Mouse (Mus musculus): ENCODE data around the gene Aldh9a1.

Aldh9a1 gene

GRCm38 (mm10) chr1:167350597-167351415, 1.0 kb downstream of the Aldh9a1 start:
- DNase-seq (ENCODE audit: low spot score) = no peak

DNA sequence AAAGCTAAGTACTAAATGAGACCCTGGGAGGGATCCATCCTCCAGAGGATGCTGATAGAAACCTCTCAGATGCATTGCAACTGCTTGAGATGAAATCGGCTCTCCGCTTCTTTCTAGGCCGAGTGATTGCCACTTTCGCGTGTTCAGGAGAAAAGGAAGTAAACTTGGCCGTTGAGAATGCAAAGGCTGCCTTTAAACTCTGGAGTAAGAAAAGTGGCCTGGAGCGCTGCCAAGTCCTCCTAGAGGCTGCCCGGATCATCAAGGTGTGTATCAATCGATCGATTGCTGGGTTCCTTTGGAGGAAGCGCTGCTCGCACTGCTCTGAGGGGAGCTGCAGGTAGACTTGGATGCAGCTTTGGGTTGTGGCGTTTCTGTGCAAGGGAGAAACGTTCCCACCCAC, 2.6 kb downstream of the Aldh9a1 start:
- peak; percentile 57 for DNase-seq (ENCODE audit: low spot score)

DNA sequence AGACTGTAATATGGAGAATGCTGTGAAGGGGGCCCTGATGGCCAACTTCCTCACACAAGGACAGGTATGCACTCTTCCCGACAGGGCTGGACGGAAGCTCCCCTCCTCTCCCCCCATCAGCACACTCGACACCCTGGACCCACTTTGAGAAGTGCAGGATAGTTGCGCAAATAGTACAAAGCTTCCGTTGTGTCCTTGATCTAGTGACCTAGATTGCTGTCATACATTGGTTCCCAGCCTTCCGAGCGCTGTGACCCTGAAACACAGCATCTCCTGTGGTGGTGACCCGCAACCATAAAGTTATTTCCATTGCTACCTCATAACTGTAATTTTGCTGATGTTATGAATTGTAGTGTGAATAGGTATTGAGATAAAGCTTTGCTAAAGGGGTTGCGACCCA, 7.6 kb downstream of the Aldh9a1 start:
- DNase-seq (ENCODE audit: low spot score) = no peak

DNA sequence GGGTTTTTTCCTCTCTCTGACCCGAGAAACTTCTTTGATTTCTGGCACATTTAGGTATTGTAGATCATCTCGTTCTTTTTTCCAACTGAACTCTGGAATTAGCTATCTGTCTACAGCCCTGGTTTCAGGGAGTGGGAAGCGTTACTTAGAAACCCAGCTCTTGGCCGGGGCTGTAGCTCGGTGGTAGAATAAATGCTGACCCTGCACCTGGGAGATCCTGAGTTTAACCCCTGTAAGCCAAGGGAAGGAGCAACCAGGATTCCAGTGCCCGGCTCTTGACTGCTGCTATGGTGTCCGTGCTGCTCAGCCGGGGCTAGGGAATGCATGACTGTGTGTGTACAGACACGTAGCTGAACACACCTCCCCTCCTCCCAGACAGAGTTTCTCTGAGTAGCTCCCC, 8.9 kb downstream of the Aldh9a1 start:
- no peak for DNase-seq (ENCODE audit: low spot score)

DNA sequence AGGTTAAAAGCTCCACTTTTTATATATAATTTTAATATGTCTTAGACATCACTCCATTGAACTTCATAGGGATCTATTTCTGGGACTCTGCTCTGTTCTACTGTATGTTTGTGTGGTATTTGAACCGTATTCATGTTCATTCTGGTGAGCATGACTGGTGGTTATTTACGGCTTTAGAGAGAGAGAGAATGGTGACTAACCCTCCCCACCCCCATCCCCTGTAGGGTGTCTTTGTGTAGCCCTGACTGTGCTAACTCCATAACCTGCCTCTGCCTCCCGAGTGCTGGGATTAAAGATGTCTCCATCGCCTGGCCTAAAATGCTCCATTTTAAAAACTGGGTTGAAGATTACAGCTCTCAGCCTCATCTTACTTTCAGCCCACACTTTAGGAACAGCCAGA, 10.5 kb downstream of the Aldh9a1 start:
- no peak for DNase-seq (ENCODE audit: low spot score)

- no peak for DNase-seq (ENCODE audit: low spot score)
These were observed 13.0 kb downstream of the Aldh9a1 start for GRCm38 (mm10) chr1:167362819-167363218.

DNA sequence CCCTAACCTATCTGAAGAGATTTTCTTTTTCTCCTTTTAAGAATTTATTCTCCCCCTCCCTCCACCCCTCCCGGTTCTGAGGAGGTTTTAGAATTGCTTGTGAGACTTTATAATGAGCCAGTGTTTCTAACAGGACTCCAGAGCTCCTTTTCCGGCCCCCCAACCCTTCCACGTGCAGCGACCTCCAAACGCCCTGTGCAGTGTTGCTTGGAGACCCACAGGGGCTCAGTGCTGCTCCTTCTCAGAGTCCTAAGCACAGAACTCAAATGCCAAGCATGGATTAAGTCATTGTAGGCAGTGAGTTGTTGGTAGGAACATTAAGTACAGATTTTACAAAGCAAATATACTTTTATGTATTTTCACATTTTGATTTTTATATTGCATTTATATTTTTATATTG, 13.5 kb downstream of the Aldh9a1 start:
- DNase-seq (ENCODE audit: low spot score) = no peak

DNA sequence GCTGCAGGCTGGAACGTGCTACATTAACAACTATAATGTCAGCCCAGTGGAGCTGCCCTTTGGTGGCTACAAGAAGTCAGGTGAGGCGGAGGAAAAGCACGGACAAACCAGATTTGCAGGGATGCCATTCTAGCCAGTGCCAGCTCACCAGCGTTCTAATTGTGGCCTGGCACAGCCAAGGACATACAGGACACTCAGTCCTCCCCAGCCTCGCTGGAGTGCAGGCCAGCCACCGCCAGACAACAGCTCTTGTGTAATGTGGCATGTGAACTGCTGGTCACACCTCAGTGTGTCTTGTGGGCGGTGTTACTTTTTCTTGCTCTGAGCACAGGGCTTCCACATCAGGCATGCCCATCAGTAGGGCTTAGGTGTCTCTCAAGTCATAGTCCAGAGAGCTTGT, 16.0 kb downstream of the Aldh9a1 start:
- no peak for DNase-seq (ENCODE audit: low spot score)

GRCm38 (mm10) chr1:167366621-167367020, 16.8 kb downstream of the Aldh9a1 start:
- no peak for DNase-seq (ENCODE audit: low spot score)

- no peak for DNase-seq (ENCODE audit: low spot score)
These were observed 18.2 kb downstream of the Aldh9a1 start for GRCm38 (mm10) chr1:167368018-167368417.

GRCm38 (mm10) chr1:167368513-167368912, 18.7 kb downstream of the Aldh9a1 start:
- no peak for DNase-seq (ENCODE audit: low spot score)

DNA sequence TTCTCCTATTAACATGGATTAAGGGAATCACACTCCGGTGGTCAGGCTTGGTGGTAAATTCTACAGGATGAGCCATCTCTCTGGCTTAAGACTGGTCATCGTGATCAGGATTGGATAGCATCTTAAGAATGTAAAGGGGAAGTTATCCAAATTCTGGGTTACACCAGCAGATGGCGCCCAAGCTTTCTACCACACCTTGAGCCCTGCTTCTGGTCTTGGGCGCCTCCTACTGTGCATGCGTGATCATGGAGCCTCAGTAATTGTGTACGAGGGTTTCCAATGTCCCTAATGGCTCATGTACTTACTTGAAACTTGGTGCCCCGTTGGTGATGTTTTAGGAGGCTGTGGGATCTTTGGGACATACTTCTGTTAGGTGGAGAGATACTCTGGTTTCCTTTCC, 20.1 kb downstream of the Aldh9a1 start:
- peak; percentile 92 for DNase-seq (ENCODE audit: low spot score)

GRCm38 (mm10) chr1:167372739-167373138, 22.9 kb downstream of the Aldh9a1 start:
- DNase-seq (ENCODE audit: low spot score) = no peak

DNA sequence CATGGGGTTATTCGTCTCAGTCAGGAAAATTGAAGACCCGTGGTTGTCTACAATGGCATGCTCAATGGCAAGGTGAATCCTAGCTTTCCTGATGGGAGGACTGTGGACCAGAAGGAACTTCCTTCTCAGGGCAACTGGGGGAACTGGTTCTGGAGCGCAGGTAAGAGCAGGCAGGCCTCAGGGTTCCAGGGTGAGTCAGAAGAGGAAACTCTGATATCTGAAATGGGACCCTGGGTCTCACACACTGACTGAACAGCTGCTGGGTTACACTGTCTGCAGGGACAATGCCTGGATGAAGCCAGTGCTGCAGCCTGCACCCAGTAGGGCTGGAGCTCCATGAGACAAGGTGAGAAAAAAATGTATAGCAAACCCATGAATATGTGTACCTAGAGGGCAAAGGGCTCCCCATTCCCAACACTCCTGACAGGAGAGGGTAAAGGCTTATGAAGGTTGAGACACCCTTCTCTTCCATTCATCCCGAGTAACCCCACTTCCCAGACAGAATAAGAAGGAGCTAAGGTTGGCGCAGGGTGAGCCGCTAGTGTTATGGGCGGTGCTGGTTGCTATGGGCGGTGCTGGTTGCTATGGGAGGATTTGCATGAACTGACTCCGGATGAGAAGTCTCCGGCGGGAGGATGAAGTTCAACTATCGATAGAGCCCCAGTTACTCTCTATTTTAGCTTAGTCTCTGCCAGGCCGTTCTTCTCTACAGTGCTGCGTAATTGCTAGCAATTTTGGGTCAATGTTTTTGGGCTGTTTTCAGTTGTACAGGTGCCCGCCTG, 24.4 kb downstream of the Aldh9a1 start:
- DNase-seq (ENCODE audit: low spot score) = no peak

DNA sequence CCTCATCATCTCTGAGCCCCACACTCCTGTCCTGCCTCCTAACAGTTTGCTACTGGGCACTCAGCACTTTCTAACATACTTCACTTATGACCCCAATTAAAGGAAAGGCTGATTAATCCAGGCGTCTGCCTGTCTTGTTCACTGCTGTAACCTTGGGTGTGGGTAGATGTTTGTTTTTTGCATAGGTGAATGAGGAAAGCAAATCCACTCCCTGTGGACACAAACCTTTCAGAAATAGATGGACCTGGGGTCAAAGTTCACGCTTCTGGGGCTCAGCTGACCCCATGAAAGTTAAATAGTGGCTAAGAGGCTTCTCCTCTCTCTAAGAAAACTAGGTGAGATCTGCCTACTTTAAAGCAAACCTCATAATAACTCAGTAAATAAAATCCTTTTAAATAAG, 25.2 kb downstream of the Aldh9a1 start:
- DNase-seq (ENCODE audit: low spot score) = no peak

DNA sequence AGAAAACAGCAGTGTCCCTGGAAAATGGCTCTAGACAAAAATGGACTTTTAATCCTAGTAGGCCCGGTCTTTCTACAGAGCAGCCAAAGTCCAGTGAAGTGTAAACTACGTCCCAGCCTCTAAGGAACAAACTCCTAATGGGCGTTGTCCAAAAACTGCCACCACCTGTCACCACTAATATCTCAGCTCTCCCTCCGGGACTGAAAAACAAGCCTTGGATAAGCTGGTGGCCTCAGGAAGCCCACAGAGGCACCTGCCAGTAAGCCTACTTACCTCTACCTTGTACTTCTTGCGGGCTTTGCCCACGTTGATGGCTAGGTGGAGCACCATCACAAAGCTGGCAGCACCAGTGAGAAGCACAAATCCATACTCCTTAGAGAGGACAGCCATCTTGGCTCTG, 28.2 kb downstream of the Aldh9a1 start:
- no peak for DNase-seq (ENCODE audit: low spot score)

DNA sequence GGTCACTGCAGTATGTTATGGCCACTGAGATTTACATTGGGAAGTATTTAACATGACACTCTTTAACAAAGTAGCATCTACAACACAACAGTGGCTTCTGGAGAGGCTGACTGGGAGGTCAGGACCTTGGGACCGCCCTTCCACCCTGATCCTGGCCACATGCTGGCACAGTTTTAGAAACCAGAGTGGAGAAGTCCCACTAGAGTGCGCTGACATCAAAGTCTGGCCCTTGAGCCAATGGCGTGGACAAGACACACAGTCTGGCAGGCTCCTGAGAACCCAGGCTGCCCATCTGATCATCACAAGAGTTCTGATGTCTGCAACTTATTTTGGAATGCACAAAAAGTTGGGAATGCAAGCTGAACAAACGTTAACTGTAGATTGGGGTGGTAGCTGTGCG, 30.0 kb downstream of the Aldh9a1 start:
- DNase-seq (ENCODE audit: low spot score) = no peak

GRCm38 (mm10) chr1:167380223-167380622, 30.4 kb downstream of the Aldh9a1 start:
- no peak for DNase-seq (ENCODE audit: low spot score)

DNA sequence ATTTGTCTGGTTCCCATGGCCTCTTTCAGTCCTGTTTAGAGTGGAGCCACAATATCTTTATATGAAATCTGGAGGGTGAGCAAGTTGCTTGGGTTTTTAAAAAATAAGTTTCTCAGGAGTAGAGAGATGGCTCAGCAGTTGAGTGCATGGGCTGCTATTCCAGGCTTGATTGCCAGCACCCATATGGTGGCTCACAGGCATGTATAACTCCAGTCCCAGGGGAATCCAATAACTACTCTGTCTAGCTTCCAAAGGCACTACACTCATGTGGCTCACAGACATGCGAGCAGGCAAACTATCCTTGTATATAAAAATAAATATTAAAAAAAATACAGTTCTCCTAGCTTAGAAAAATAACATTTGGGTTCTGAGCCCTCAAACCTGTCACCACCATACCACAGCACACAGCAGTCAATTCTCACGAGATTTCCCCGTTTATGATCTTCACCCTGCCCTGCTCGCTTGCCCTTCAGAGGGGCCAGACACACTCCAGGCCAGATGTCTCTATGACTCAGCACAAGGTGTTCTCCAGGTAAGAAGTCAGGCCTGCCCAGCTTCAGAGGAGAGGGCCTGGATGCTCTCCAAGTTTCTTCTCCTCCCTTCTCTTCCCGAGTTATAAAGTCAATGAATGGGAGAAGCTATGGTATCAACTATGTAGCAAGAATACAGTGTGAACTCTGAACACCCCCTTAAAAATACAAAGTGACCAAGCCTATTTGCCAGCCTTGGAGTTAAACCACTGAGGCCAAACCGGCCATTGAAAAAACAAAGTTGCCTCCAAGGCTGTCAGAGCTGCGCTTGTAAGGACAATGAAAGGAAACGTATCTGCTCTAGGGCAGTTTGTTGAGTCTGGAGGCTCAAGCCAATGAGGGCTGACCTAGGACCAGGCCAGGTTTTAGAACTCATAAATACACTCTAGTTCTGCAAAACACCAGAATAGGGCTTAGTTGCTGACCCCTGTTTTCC, 31.5 kb downstream of the Aldh9a1 start:
- no peak for DNase-seq (ENCODE audit: low spot score)

GRCm38 (mm10) chr1:167382316-167382715, 32.5 kb downstream of the Aldh9a1 start:
- DNase-seq (ENCODE audit: low spot score) = no peak

DNA sequence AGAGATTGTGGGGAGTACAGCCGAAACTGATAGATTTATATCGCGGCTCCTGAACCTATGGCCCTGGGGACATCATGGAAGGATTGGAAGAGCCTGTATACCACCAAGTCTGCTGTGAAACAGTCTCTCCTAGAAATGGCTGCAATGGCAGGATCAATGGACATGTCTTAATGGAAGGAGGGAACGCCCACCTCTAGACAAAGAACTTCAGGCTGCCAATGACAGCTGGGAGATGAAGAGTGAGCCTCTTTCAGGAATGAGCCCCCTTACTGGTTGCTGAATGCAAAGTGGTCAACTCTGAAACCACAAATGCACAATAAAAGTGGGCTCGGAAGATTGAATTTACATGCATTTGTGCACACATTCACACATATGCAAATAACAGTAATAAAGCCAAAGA, 33.0 kb downstream of the Aldh9a1 start:
- DNase-seq (ENCODE audit: low spot score) = no peak

DNA sequence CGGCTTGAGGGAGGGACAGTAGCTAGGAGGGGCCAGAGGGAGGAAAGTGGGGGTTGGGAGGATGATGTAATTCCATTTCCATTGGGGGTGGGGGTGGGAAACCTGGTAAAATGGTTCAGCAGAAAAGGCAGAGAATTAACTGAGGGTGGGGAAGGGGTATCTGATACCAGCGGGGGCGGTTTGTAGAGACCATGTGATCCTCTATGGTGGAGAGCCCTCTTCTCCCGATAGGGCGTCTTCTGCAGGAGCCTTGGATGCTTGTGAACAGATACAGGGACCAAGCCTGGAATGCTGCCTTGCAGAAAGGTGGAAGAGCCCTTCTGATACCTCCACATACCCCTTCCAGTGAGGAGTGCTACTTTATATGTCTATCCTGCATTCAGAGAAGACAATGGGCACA, 33.4 kb downstream of the Aldh9a1 start:
- no peak for DNase-seq (ENCODE audit: low spot score)

All from testis, postnatal 10 days (tissue).